Mouse (Mus musculus) heart, adult 2 months (tissue): ENCODE measurements around the gene Ccdc13. TPM values are rescaled to one million over a fixed set of nuclear protein-coding genes. Genes with fewer than 3 reads are reported as not detected.

Experiments
- DNase-seq, 2 experiments: peaks; one replicate each; pipeline ENCODE4 v3.0.0; 2021
- H3K27ac ChIP-seq: fragments of 200-600 bp; 2 replicates; pipeline ENCODE4 v1.8.1; 2022
- H3K27me3 ChIP-seq: fragments of 200-500 bp; 2 replicates; pipeline ENCODE4 v1.6.1; 2012; ENCODE audit warnings: mild to moderate bottlenecking, low read length, inconsistent platforms, mixed read lengths; ENCODE audit not compliant: control insufficient read depth, insufficient read depth
- H3K36me3 ChIP-seq: fragments of 200-500 bp; 2 replicates; pipeline ENCODE4 v1.6.1; 2012; ENCODE audit warnings: low read length, inconsistent platforms; ENCODE audit not compliant: control insufficient read depth, insufficient read depth
- H3K4me1 ChIP-seq: fragments of 200-500 bp; 2 replicates; pipeline ENCODE4 v1.6.1; 2011; ENCODE audit warnings: low read length; ENCODE audit not compliant: control insufficient read depth, insufficient read depth
- H3K4me3 ChIP-seq: fragments of 200-600 bp; 2 replicates; pipeline ENCODE4 v1.8.1; 2022
- H3K79me2 ChIP-seq: fragments of 200-500 bp; replicated peaks from 2 replicates; pipeline ENCODE4 v1.6.1; 2012; ENCODE audit warnings: mild to moderate bottlenecking, inconsistent platforms, low read length, moderate library complexity, mixed read lengths; ENCODE audit not compliant: control insufficient read depth, insufficient read depth
- H3K9ac ChIP-seq: fragments of 200-500 bp; 2 replicates; pipeline ENCODE4 v1.6.1; 2012; ENCODE audit warnings: low read depth, mild to moderate bottlenecking, control low read depth, inconsistent platforms, low read length, mixed read lengths
- CTCF ChIP-seq: fragments of 200-600 bp; IDR thresholded peaks from 2 replicates; pipeline ENCODE4 v1.8.1; 2022; ENCODE audit warnings: antibody characterized with exemption, mild to moderate bottlenecking, moderate library complexity
- EP300 ChIP-seq: fragments of 200-500 bp; IDR thresholded peaks from 2 replicates; pipeline ENCODE4 v1.6.1; 2011; ENCODE audit warnings: low read depth, low read length, control low read depth; ENCODE audit not compliant: insufficient read depth
- POLR2A ChIP-seq: fragments of 200-500 bp; IDR thresholded peaks from 2 replicates; pipeline ENCODE4 v1.6.1; 2011; ENCODE audit warnings: mild to moderate bottlenecking, low read depth, low read length, control low read depth; ENCODE audit not compliant: insufficient read depth
- WGBS: fragments of 180-500 bp; shearing (Covaris S2); methylation state at CpG from one replicate; pipeline ENCODE4 v1.1.7; 2018; 5-methylcytosine and 5-hydroxymethylcytosine counted together
- intact Hi-C: fragments of 180-260 bp; cut with DNase I; formaldehyde crosslinking; loops from one replicate; pipeline ENCODE4 v1.15.1; 2025
- polyA plus RNA-seq: library from polyadenylated mRNA; depleted of rRNA; stranded (reverse); fragments of >200 nt; gene quantifications from 2 replicates; pipeline ENCODE4 v1.2.3, GENCODE M21; 2012
- total RNA-seq, 2 experiments: library from RNA; stranded (reverse); gene quantifications; 2 replicates each; pipeline ENCODE4 v1.2.3; 2021

Ccdc13 gene
- total and polyA plus RNA-seq, 3 experiments: 0.49 TPM; not detected in 2

DNA sequence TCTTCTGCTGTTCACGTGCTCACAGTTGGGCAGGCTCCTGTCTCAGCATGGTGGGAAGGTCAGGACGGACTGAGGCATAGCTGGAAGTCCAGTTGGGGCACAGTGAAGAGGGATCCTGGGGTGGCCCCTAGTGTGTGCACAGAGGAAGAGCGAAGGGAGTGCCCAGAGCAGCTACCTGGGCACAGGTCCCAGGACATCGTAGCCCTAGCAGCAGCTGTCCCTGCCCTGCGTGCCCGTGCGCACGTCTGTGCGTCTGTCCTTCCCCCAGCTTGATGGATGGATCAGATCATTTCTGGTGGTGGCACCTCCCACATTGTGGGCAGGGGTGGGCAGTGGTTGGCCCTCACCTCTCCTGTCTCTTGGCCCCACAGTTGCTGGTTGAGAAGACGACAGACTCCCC is 77.0 kb downstream of the Ccdc13 start:
- H3K27me3 ChIP-seq: no peaks in the 10 kb centered on the region
- intact Hi-C loops: no loop called here
- no peaks in the 10 kb centered on the region for H3K36me3 ChIP-seq
- H3K79me2 ChIP-seq: no peaks in the 10 kb centered on the region
- TF ChIP-seq CTCF (no peak), POLR2A (no peak), EP300 (no peak)
- WGBS: 88% methylated on average over 10 of the region's 10 CpGs
- no peak overlapping the region for H3K27ac ChIP-seq
- peaks cover 4% of the 10 kb centered on the region for H3K4me1 ChIP-seq
- H3K4me3 ChIP-seq: no peak overlapping the region
- no peak for DNase-seq
- no peak overlapping the region for H3K9ac ChIP-seq

DNA sequence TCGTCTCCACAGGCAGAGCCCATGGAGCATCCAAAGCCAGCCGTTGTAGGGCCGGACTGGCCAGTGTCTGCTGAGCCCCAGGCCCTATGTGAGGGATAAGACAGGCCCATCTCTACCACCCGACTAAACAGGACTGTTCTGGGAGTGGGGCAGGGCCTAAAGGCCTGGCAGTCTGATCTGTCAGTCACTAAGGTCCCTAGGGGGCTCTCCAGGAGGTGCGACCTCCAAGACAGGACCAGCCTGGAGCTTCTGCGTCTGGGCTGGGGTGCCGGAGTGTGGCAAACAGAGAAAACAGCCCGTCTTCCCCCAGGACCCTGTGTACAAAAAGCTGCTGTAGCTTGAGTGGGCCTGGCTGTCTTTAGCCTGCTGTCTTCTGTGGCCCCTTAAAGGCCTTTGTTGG is 77.5 kb downstream of the Ccdc13 start:
- Histone ChIP-seq H3K79me2 (no peaks in the 10 kb centered on the region), H3K9ac (no peak overlapping the region), H3K36me3 (no peaks in the 10 kb centered on the region), H3K27ac (no peak overlapping the region), H3K4me3 (no peak overlapping the region), H3K27me3 (no peaks in the 10 kb centered on the region), H3K4me1 (peaks cover 4% of the 10 kb centered on the region)
- TF ChIP-seq POLR2A (no peak), CTCF (no peak), EP300 (no peak)
- WGBS: 77% methylated on average over 8 of the region's 8 CpGs
- DNase-seq: no peak
- intact Hi-C loops: no loop called here

DNA sequence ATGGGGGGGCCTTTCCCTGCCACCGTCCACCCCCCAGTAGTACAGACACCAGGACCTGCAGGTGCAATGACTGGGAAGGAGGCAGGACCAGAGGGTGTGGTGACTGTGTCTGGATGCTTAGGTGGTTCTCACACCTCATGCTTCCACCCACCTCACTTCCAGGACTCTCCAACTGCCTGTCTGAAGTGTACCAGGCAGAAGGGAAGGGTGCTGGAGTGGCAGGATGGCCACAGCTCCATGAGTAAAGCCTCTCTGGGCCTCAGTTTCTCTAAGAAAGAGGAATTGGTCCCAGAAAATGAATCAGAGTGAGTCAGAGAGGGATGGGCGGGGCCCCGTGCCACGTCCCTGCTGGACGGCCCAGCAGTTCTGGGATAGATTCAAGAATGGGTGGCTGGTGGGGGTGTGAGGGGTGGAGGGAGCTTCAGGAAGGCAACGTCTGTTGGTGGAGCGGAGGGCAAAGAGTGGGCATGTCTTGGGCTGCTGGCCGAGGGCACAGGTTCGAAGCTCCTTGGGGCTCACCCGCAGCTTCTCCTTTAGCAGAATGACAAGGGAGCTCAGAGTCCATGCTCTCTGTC is 78.1 kb downstream of the Ccdc13 start:
- WGBS: 56% methylated on average over 10 of the region's 10 CpGs
- Histone ChIP-seq H3K4me3 (no peak overlapping the region; the same call in 1 of the 2 replicates), H3K27me3 (no peaks in the 10 kb centered on the region), H3K27ac (peak overlapping the region; percentile 90; the same call in 1 of the 2 replicates), H3K9ac (no peak overlapping the region), H3K79me2 (no peaks in the 10 kb centered on the region), H3K36me3 (no peaks in the 10 kb centered on the region), H3K4me1 (peaks cover 4% of the 10 kb centered on the region)
- peak in 1 of 2 experiments; percentile 40 for DNase-seq
- intact Hi-C loops: no loop called here
- TF ChIP-seq CTCF (no peak), POLR2A (no peak), EP300 (no peak)

DNA sequence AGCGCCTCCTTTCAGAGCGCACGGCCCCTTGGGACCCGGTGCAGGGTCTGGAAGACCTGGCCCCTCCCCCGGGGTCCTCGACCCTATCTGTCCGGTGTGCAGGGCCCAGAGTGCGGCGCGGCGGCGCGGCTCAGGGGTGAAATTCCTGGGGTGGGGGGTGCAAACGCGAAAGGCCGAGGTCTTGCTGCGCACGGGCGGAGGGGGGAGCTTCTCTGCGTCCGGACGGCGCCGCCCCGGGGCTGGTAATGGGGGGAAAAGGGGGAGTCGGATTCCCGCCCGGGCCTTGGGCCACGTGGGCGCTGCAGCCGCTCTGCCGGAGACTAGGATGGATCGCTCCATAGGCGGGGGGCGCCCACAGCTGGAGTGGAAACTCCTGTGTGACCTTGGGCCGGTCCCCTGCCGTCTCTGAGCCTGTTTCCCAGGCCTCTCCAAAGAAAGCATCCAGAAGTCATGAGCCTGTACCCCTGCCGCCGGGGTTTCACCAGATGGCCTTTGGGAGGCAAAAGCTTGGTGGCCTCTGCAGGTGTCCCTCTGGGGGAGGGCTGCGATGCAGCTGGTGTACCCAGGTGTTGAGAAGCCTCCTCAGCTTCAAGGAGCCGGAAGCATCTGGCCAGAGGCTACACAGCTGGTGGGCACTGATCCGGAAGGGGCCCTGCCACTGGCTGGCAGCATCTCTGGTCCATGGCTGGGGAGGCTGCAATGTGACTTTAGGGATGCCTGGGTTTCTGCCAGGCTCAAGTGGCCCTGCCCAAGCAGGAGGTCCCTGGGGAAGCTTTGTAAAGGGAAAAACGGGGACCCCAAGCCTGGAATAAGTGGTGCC is 78.8 kb downstream of the Ccdc13 start:
- H3K79me2 ChIP-seq: no peaks in the 10 kb centered on the region
- intact Hi-C loops: no loop called here
- H3K4me1 ChIP-seq: peaks cover 4% of the 10 kb centered on the region
- H3K4me3 ChIP-seq: peak overlapping the region; percentile 93
- TF ChIP-seq POLR2A: no peak
- TF ChIP-seq EP300: no peak
- TF ChIP-seq CTCF: no peak
- H3K27me3 ChIP-seq: no peaks in the 10 kb centered on the region
- peak overlapping the region; percentile 79 for H3K9ac ChIP-seq
- no peaks in the 10 kb centered on the region for H3K36me3 ChIP-seq
- 2% methylated on average over 43 of the region's 43 CpGs for WGBS
- DNase-seq: peak; percentile 74 to 79
- peak overlapping the region; percentile 90 for H3K27ac ChIP-seq

DNA sequence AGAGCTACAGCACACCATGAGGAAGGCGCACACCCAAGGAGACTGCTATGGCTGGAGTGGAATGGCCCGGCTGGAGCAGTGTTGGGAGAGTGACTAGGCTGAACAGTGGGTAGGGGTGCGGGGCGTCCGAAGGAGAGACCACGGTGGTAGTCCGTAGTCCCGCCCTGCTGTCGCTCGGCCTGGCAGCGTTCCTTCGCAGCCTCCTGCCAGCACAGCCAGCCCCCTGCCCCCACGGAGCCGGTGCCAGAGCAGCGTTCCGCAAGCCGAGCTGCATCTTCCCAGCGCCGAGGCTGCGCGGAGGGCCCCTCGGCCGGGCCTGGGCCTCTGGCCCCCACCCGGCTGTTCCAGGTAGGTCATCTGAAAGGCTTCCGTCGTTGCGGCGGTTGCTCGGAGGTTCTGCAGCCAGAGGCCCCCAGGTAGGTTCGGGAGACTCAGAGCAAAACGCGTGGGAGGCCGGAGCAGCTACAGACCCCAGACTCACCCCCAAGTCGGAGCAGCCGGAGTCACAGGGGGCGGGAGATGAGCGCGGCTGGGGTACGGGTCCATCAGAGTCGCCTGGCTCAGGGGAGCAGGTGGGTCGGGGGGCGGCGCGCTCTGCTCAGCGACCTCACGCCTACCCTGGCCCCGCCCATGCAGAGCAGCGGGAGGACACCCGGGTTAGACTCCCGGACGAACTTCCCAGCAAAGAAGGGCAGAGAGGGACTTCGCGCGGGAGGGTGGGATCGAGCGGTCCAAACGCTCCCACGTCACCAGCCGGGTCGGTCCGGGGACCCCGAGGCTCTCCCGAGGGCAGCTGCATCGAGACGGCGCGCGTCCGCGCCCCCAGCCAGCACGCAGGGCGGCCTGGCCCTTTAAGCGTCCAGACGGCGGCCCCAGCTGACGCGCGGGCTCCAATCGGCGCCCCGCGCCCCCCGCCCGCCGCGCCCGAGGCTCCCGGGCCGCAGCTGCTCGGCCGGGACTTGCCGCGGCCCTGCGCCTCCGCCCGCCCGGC is 79.9 kb downstream of the Ccdc13 start, which contains the start of gene Zfp651:
Gene Zfp651 (plus strand): TSS at position 240 of the 991 bp plus-strand sequence.
- H3K4me1 ChIP-seq: peaks cover 4% of the 10 kb centered on the region
- H3K9ac ChIP-seq: peak within 1 kb of the TSS; percentile 79
- DNase-seq: peak; percentile 75 to 81
- TF ChIP-seq EP300 (no peak), CTCF (no peak), POLR2A (no peak; the same call in 1 of the 2 replicates)
- H3K79me2 ChIP-seq: no peaks in the 10 kb centered on the region
- under 1% methylated on average over 92 of the region's 97 CpGs for WGBS
- intact Hi-C loops: loop anchor here (2.0 to 5.0 kb wide), 2 partner anchors 39 to 63 kb away; no protein-coding TSS in a partner anchor
- H3K27ac ChIP-seq: peak within 1 kb of the TSS; percentile 90
- no peaks in the 10 kb centered on the region for H3K27me3 ChIP-seq
- H3K36me3 ChIP-seq: no peaks in the 10 kb centered on the region
- H3K4me3 ChIP-seq: peak within 1 kb of the TSS; percentile 93
